Mouse (Mus musculus): ENCODE data around the gene Atg13.

Gene Atg13

DNA sequence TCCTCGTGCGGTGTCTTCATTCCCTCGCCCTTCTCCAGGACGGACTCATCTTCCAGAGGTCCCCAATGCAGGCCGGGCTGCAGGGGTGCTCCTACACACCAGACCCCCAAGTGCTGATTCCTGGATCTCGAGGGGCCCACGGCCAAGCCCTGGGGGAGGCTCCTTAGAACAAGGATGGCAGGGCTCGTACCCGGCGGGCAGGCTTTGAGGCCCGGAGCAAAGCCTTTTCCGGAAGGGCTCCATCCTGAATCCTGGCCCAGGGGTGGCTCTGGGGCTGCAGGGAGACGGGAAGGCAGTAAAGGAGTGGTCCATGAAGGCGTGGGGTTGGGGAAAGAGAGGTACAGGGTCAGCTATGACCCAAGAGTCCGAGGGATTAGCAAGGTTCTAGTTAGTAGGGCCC, 61.2 kb downstream of the Atg13 start:
- DNase-seq (ENCODE audit: low read depth, low spot score), result no peak

DNA sequence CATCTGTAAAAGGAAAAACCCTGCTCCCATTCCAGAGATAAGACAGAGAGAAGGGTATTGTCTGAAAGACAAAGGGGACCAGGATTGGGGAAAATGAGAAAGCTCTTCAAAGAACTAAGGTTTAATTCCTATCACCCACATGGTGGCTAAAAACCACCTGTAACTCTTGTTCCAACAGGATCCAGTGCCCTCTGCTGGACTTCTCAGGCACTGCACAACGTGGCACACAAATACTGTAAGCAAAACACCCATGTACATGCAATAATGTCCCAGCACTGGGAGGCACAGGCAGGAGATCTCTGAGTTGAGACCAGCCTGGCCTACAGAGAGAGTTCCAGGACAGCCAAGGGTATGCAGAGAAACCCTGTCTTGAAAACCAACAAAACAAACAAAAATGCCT, 63.6 kb downstream of the Atg13 start:
- DNase-seq (ENCODE audit: low read depth, low spot score), result no peak

DNA sequence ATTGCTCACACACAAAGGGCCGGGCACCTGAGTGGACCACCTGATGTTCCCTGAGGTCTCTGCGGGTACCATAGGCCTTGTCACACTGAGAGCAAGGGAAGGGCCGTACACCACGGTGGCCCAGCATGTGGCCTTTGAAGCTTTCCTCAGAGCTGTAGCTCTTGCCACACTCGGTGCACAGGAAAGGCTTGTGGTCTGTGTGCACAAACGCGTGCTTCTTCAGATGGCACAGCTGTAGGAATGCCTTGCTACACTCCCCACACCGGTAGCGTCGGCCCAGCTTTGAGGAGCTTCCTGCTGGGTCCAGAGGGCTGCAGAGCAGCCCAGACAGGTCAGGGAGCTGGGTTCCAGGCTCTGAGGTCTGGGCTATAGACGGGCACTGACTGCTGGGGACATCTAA, 64.6 kb downstream of the Atg13 start:
- DNase-seq (ENCODE audit: low read depth, low spot score), result no peak

DNA sequence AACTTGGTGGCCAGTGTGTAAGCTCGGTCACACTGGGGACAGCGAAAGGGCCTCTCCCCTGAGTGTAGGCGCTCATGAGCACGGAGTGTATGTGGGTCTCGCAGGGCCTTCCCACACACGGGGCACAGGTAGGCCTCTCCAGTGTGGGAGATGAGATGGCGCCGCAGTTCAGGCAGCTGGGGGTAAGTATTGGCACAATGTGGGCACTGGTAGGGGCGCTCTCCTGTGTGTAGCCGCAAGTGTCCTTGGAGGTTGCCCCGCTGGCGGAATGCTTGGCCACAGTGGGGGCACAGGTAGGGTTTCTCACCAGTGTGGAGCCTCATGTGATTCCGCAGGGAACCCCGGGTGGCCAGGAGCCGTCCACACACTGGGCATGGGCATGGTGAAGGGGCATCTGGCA, 65.0 kb downstream of the Atg13 start:
- DNase-seq (ENCODE audit: low read depth, low spot score), result no peak

DNA sequence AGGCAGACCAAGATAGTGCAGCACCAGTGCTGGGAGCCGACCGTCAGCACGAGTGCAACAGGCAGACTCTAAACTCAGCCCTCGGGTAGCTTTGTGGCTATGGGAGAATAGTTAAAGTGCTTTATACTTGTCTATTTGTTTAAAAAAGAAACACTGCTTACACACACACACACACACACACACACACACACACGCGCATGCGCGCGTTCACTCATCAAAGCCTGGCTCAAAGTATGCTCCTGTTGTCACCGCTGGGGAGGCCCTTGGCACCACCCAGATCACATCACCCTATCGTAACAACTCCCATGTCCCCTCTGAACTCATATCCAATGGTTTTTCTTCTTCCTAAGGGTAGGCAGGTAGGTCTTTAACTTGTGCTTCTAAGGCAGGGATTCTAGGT, 66.4 kb downstream of the Atg13 start:
- DNase-seq (ENCODE audit: low read depth, low spot score), result no peak

DNA sequence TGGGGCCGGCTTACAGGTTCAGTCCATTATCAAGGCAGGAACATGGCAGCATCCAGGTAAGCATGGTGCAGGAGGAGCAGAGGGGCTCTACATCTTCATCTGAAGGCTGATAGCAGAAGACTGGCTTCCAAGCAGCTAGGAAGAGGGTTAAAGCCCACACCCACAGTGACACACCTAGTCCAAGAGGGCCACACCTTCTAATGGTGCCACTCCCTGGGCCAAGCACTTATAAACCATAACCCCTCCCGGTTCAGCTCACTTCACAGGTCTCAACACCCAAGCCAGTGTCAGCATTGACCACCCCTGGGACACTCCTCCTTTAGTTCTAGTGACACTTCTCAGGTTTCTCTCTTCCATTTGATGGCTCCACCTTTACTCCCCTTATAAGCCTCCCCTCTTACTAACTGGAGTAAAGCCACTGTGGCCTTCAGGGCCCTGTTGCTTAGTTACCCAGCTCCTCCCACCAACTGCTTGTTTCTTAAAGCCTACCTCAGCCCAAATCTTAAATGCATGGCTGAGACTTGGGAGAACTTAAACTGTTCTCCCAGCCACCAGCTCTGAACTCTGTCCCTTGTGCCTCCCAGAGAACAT, 67.5 kb downstream of the Atg13 start:
- DNase-seq (ENCODE audit: low read depth, low spot score), result no peak

DNA sequence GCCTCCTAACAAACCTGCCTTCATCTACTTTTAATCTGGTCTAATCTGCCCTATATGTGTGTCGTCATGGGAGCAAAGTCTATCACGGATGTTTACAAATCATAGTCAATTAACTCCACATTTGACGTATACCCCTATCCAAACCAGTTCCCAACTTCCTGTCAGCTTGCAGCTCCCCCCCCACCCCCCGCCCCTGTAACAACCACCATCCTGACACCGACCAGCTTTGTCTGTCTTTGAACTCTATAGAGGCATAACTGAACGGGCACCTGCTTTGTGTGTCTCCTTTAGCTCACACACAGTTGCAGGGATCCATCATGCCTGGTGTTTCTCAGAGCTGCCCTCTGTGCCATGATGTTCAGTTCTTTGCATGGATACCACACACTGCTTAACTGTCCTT, 71.4 kb downstream of the Atg13 start:
- no peak for DNase-seq (ENCODE audit: low read depth, low spot score)

DNA sequence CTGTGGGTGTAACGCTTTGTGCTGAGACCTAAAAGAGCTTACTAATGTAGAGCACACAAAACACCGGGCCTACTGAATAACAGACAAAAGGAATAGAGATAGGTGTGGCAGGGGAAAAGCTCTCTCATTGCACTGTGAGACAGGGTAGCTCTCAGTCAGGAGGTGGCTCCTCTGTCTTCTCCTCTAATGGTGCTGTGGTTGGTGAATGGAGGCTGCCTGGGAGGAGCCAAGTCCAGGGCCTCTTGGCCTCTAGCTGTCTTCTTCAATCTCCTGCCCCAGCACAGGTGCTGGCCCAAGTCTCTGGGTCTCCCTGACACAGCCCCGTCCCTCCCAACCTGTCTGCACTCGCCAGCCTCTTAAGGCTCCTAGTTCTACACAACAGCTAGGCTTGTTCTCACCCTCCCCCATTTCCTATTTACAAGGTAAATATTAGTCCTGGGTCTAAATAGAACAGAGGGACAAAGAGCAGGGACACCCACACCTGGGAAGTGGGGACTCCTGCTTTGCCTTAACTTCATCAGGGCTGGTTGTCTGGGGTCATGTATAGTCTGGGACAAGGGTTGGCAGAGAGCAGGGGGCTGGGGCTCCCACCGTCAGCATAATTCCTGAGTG, 73.5 kb downstream of the Atg13 start:
- DNase-seq (ENCODE audit: low read depth, low spot score), result no peak

DNA sequence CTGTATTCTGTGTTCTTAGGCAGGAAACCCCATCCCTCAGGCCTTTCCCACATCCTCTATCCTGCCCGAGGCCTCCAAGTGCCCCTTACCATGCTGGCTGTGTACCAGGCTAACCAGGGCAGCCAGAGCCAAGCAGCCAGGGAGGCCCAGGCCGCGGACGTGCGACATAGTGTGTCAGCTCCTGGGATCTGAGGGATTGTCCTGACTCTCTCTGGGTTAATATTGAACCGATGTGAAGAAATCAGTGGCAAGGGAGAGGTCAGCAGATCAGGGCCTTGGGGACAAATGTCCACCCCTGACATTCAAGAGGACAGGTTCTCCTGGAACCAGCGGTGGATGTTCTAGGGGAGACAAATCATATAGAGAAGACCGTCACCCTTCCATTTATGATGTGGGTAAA, 74.1 kb downstream of the Atg13 start, which contains the start of gene F2:
F2 (minus strand) TSS at position 186 of the 400 bp plus-strand sequence.
- no peak for DNase-seq (ENCODE audit: low read depth, low spot score)

DNA sequence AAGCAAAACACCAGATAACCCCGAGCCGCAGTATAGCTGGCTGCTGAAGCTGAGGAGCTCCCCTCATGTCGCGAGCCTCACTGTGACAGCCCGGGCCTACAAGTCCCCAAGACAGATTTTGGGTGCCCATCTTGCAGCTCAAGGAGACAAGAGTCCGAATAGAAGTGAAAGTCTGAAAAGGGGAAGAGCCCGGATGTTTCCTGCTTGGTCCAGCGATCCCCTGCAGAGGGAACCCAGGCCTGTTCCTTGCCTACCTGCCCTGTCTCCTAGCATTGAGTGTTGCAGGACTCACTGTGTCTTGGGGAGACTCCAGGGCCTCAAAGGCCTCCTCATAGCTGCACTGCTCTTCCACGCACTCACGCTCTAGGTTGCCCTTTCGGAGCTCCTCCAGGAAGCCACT, 74.9 kb downstream of the Atg13 start:
- DNase-seq (ENCODE audit: low read depth, low spot score), result no peak

DNA sequence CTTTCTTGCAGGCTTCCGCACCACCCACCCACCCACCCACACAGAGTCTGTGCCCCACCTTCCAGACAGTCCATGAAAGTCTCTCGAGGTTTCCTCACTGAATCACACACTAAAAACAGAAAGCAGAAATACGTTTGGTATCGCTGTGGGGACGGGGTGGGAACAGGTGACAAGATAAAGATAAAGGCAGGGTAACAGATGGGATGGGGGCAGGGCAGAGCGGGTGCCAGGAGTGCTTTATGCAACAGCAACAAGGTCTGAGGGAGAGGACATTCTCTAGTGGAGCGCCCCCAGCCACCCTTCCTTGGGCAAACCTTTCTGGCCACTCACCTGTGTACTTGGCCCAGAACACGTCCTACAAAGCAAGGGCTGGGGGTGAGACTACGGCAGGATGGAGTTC, 75.5 kb downstream of the Atg13 start:
- no peak for DNase-seq (ENCODE audit: low read depth, low spot score)

DNA sequence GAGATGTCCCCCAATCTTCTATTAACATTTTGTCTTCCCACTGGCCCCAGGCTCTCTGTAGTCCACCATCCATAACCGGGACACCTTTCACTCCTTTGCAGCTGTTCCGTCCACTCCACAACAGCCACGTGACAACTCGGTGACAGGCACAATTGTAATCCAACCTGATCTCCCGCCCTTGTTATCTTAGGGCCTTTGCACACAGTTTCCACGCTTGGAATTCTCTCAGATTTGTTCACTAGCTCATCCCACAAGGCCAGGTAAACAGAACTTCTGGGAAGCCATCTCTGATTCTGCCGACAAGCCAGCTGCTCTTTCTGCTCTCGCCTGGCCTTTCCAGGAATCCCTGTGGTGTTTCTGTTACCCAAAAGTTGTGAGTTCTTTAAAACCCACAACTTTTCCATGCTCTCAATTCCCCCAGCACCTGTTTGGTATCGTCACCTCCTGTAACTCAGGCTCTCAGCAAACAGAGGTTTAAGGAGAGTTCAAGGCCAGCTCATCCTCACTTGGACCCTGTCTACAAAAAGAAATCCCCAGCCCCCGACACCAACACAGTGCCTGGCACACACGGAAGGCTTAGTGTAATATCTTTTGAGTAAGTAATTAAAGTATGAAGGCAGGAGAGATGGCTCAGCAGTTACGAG, 76.9 kb downstream of the Atg13 start:
- DNase-seq (ENCODE audit: low read depth, low spot score), result no peak

DNA sequence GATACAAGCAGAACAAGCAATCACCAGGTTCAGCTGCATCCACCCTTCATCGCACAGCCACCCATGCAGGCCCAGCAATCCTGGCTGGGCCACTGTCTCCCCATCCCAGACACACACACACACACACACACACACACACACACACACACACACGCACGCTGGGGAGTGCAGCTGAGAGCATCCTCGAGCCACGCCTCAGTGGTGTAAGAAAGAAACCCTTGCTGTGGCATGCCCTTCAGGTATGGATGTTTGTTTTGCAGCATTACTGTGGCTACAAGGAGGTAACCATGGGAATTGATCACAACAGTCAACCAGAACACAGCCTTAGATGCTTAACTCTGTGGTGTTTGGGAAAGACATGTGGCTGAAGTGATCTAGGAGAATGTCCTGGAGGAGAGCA, 78.1 kb downstream of the Atg13 start:
- DNase-seq (ENCODE audit: low read depth, low spot score), result no peak

DNA sequence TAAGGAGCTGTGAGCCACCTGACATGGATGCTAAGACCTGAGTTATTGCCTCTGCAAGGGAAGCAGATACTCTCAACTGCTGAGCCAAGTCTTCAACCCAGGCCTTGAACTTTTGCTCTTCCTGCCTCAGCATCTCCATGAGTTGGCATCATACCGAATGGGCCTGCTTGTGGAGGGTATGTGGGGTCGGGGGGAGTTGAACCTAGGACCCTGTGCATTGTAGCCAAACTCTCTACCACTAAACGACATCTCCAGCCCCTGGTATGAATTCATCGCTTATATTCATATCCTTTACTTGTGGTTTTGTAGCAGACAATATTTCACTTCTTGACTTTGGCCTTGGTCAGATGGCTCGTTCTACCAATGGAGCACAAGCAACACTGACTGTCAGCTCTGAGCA, 78.5 kb downstream of the Atg13 start:
- DNase-seq (ENCODE audit: low read depth, low spot score), result no peak

DNA sequence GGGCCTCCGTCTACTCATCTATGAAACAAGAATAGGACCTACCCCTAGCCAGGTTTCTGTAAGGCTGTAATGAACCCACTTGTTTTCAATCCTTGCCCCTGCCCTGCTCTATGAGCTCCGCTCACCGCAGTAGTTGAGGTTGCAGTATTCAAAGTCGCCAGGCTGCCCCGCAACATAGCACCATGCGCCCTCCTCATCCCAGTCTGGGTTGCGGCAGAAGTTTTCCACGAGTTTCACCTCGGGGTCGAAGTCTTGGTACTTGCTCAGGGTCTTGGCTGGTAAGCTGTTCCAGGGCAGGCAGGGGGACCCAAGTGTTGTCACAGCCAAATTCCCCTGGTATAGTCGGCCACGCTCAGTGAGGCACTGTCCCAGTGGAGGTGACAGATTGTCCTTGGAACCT, 80.0 kb downstream of the Atg13 start:
- no peak for DNase-seq (ENCODE audit: low read depth, low spot score)

DNA sequence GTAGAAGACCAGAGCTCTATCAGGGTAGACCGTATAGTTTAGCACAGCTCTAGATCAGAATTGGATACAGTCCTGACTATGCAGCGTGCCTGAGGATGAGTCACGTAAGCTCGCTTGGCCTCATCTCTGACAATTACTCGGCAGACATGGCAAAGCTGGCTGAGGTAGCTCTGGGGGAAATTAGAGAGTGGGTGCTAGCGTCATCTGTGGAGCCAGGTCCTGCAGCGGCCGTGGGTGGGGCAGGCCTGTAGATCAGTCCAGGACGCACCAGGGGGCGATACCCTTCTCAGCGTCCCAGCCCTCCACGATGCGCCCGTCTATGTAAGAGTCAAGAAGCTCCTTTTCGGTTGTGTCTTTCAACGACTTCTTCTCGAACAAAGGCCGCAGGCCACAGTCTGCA, 80.7 kb downstream of the Atg13 start:
- DNase-seq (ENCODE audit: low read depth, low spot score), result no peak

DNA sequence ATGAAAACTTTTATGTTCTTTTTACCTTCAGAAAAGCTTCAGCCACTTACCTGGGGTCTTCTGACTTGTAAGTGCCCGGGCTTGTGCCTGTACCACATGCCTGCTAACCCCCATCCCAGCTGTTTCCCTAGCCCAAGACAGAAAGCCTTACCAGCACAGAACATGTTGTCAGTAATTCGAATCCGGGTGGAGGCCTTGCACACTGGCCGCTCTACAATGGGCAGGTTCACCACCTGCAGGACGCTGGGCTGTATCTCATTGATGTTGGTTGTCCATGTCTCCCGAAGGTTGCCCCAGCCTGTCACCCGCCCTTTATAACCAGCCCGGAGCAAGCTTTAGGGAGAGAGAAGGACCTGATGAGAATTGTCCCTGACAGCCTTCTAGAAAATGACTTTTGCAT, 82.2 kb downstream of the Atg13 start:
- no peak for DNase-seq (ENCODE audit: low read depth, low spot score)

DNA sequence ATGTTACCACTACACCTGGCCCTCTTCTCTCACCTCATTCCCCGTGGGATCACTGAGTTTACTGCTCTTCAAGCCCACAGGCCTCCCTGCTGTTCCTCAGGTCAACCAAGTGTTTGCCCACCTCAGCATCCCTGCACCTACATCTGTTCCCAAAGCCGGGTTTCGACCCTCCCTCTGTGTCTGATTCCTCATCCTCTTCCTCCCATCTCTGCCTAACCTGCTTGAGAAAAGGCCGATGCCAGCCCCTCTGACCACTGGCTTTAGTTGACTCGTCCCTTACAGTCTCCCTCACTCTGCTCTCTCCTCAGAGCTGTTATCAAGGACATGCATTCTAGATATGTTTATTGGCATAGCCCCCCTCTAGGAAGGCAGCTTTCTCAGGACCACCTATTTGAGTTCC, 82.9 kb downstream of the Atg13 start:
- DNase-seq (ENCODE audit: low read depth, low spot score), result no peak

Data from skeletal muscle tissue, adult 2 months (tissue).